Mouse (Mus musculus): ENCODE data around the gene Crip1. TPM values are rescaled to one million over a fixed set of nuclear protein-coding genes. Genes with fewer than 3 reads are reported as not detected.
A peak's percentile ranks its signal among the peaks of the same experiment; 100 is the strongest.
"Not testable (repeated sequence)": the region's sequence is repeated elsewhere in the genome, so short reads cannot be mapped to it uniquely, and the experiment has no call there.

Gene Crip1
- polyA plus RNA-seq, 2 experiments from 2014 or later: 1,240 to 2,098 TPM

- ATAC-seq: no peak
Observed at GRCm38 (mm10) chr12:113185442-113186291, 39.6 kb downstream of the Crip1 start, which contains the start of gene Tmem121. Gene Tmem121, plus strand, starts transcription at chr12:113185930.

DNA sequence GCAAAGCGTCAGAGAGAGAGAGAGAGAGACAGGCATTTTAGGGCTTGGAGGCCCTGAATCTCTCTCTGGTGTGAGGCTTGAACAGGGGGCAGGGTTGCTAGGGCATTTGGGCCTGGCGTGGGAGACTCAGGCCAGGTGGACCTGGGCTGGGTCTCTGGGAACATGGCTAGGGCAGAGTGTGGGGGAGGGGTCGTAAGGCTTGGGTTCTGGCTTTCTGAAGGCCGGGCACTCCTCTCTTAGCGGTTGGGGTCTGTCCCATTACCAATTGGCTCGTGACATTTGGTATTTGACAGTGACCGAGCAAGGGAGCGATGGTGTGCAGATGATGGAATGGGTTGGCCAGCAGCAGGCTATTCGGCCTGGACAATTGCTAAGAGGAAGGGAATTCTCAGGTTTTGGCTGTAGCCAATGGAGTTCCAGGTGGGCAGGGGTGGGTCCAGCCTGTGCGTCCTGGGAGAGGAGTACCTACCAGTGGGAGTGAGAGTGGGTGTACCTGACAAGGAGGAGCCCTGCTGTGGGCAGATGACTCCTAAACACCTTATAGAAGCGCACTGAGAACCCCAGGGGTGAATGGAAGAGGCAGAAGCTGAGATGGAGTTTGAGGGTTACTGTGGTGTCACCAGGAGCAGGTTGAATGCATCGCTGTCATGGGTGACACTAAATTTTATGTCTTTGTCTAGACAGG lies 40.4 kb downstream of the Crip1 start:
- ATAC-seq: no peak

GRCm38 (mm10) chr12:113187011-113187375 lies 40.9 kb downstream of the Crip1 start:
- no peak for ATAC-seq

GRCm38 (mm10) chr12:113187584-113188295 lies 41.6 kb downstream of the Crip1 start:
- ATAC-seq: peak; percentile 83

DNA sequence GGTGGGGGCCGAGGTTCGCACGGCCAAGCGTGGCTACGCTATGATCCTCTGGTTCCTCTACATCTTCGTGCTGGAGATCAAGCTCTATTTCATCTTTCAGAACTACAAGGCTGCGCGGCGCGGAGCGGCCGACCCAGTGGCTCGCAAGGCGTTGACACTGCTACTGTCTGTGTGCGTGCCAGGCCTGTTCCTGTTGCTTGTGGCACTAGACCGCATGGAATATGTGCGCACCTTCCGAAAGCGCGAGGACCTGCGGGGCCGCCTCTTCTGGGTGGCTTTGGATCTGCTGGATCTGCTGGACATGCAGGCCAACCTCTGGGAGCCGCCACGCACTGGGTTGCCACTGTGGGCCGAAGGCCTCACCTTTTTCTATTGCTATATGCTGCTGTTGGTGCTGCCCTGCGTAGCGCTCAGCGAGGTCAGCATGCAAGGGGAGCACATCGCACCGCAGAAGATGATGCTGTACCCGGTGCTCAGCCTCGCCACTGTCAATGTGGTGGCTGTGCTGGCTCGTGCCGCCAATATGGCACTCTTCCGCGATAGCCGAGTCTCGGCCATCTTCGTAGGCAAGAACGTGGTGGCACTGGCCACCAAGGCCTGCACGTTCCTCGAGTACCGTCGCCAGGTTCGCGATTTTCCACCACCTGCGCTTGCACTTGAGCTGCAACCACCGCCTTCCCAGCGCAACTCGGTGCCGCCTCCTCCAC lies 42.4 kb downstream of the Crip1 start:
- no peak for ATAC-seq

DNA sequence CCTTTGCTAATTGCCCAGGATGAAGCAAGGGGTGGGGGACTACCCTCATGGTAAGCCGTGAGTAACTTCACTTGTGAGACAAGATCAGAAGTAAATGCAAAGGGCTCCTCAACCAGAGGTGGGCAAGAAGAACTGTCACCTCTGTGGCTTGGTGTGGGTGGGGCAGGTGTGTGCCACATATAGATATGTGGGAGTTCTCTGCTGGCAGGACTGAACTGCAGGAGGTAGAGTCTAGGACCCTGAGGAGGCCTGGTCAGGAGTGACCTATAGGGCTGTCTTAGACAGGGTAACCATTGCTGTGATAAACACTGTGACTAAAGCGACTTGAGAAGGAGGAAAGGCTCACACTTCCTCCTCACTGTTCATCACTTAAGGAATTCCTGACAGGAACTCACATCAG lies 47.3 kb downstream of the Crip1 start:
- no peak for ATAC-seq

- ATAC-seq: not testable (repeated sequence)
Observed at GRCm38 (mm10) chr12:113199132-113199531, 53.0 kb downstream of the Crip1 start.

DNA sequence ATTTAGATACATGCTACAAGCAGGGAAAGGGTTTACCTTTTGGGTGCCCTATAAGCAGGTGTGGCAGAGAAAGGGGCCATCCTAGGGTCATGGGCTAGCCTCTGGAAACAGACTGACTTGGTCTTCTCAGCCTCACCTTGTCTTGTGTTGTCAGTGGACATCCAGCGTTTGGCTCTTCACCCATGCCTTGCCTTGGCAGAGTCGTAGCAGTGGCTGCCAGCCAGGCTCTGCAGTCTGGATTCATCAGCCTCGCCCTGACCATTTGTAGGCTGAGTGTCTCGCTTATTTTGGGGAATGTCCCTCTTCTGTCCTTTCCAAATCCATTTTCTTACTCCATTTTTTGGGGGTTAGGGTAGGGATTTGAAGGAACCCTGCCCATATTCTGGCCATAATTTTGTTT lies 55.2 kb downstream of the Crip1 start:
- no peak for ATAC-seq

DNA sequence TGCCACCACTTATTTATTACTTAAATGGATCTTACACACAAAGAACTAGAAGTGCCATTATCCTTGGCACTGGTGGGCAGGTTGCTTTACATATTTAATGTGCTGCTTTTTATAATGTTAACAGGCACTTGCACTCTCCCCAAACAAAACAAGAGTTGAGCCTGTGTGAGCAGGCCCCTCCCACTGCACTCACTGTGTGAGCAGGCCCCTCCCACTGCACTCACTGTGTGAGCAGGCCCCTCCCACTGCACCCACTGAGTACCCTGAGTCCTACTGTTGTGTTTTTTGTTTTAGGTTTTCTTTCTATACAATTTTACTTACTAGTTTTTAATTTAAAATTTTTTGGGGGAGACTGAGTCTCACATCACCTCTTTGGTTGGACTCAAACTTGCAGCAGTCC lies 55.9 kb downstream of the Crip1 start:
- no peak for ATAC-seq

Other genes starting within 250 kb of the Crip1 start
- gene Jag2, start 216.5 kb upstream of the Crip1 start, polyA plus RNA-seq (2017; shearing (Covaris generic)): under 1 TPM in 1 of 2 experiments, not detected in 1; 0.74 TPM
- gene Nudt14, start 204.2 kb upstream of the Crip1 start, polyA plus RNA-seq (2017; shearing (Covaris generic)): 10 to 100 TPM; 39.0 to 46.2 TPM
- gene Btbd6, start 169.8 kb upstream of the Crip1 start, polyA plus RNA-seq (2017; shearing (Covaris generic)): 1 to 10 TPM; 8.3 to 8.9 TPM
- gene Brf1, start 145.6 kb upstream of the Crip1 start, polyA plus RNA-seq (2017; shearing (Covaris generic)): 10 to 100 TPM; 24.7 to 25.0 TPM
- gene Pacs2, start 131.8 kb upstream of the Crip1 start, polyA plus RNA-seq (2017; shearing (Covaris generic)): 1 to 10 TPM; 5.4 to 6.6 TPM
- gene Tex22, start 71.8 kb upstream of the Crip1 start, polyA plus RNA-seq (2017; shearing (Covaris generic)): under 1 TPM in 1 of 2 experiments, not detected in 1; 0.29 TPM
- 10 to 100 TPM; 12.9 to 16.0 TPM for gene Mta1, start 48.0 kb upstream of the Crip1 start, polyA plus RNA-seq (2017; shearing (Covaris generic))
- 1 to 10 TPM; 4.5 to 5.6 TPM for gene Crip2, start 6.1 kb upstream of the Crip1 start, polyA plus RNA-seq (2017; shearing (Covaris generic))
- gene Tedc1, start 10.1 kb downstream of the Crip1 start, polyA plus RNA-seq (2017; shearing (Covaris generic)): 1 to 10 TPM; 3.5 to 5.0 TPM
- not detected for gene Tmem121, start 39.6 kb downstream of the Crip1 start, polyA plus RNA-seq (2017; shearing (Covaris generic))

Measured in activated CD4-positive, CD25-positive, alpha-beta regulatory T cell, adult 4 months (primary cell).